Mouse (Mus musculus): ENCODE data around the gene Cux1. TPM values are rescaled to one million over a fixed set of nuclear protein-coding genes. Genes with fewer than 3 reads are reported as not detected.

Cux1 gene
- total RNA-seq, 2 experiments from 2014 or later: 113 to 119 TPM

DNA sequence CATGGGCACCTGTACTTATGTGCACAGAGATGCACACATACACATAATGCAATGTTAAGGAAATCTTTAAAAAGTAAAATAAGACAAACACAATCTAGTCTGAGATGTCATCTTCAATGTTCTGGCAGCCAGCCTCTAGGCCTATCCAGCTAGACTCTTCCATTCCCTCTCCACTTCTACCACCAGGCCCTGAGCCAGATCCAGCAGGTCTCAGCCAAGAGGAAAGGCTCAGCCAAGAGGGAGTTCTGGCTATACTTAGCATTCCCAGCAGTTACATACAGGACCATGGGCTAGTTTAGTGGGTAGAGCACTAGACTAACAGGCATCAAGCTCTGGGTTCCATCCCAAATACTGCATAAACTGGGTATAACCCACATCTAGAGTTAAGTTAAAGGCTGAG, 26.3 kb downstream of the Cux1 start:
- DNase-seq: peak; percentile 91

GRCm38 (mm10) chr5:136540055-136540838, 27.0 kb downstream of the Cux1 start:
- intact Hi-C loops (cut with DNase I): no loop called here
- DNase-seq: peak; percentile 27 to 34

More for the DNA sequence above, 26.3 kb downstream of the Cux1 start:
- intact Hi-C loops (cut with DNase I): no loop called here

- intact Hi-C loops (cut with DNase I): no loop called here
- no peak for DNase-seq
Measured at GRCm38 (mm10) chr5:136536753-136537152, 30.5 kb downstream of the Cux1 start.

GRCm38 (mm10) chr5:136535976-136536725, 31.1 kb downstream of the Cux1 start:
- no peak for DNase-seq
- intact Hi-C loops (cut with DNase I): no loop called here

DNA sequence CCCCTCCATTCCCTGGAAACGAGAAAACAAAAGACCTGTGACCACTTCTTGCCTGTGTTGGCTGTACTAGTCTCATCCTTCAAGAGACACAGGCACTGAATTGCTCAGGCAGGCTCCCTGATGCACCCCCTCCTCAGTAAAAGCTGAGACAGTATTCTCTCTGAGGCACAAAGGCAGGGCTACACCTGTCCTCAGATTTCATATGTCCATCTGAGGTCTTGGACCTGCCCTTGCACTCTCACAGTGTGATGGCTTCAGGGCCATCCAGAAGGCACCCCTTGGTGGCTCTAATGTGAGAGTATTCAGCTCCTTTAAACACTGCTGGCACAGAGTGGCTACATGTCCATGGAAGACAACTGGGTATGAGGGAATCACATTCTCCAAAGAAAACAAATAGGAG, 32.1 kb downstream of the Cux1 start:
- intact Hi-C loops (cut with DNase I): no loop called here
- no peak for DNase-seq

- DNase-seq: no peak
- intact Hi-C loops (cut with DNase I): no loop called here
Measured at GRCm38 (mm10) chr5:136533371-136534276, 33.7 kb downstream of the Cux1 start.

DNA sequence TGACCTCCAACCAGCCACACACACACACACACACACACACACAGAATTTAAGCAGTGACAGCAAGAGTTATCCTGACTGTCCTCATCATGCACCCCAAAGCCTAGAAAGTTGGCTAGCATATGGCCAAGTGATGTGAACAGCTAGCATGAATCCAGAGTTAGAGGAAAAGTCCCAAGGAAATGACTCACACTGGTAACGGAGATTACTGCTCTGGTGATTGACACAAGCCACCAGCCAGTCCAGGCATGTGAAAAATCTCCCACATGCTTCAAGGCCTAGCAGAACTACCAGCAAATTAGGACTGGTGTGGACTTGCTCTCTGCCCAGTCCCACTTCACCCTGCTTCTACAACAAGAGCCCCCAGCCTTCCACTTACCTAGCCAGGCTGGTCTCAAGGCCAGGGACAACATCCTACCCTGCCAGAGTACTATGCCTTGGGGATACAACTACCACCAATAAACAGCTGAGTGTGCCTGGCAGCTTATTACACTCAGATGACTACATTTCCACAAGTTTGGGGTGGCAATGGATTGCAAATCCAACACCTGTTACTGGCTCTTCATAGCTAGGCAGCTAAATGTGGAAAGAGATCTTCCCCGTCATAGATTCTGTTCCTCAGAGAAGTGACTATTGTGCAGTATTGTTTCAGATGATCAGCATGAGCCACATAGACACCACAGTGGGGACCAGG, 35.5 kb downstream of the Cux1 start:
- intact Hi-C loops (cut with DNase I): no loop called here
- DNase-seq: peak; percentile 36 to 47

- intact Hi-C loops (cut with DNase I): no loop called here
- DNase-seq: peak; percentile 53 to 66
Measured at GRCm38 (mm10) chr5:136530931-136531330, 36.4 kb downstream of the Cux1 start.

DNA sequence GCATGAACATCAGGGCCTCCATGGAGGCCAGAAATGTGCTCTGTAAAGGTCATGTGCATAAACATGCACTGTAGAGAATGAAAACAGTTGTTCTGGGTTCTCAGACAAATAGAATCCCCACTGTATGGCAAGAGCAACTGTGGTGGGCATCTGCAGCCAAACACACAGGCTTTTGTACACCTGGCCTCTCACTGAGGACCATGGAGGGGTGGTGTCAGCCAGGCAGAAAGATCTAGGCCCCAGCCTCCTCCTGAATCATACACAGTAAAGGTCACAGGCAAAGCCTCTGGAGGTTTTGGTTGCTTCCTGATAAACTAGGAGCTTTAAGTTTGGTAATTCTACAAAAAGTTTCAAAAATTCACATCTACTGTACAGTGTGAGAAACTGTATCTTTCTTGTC, 38.1 kb downstream of the Cux1 start:
- intact Hi-C loops (cut with DNase I): no loop called here
- no peak for DNase-seq

DNA sequence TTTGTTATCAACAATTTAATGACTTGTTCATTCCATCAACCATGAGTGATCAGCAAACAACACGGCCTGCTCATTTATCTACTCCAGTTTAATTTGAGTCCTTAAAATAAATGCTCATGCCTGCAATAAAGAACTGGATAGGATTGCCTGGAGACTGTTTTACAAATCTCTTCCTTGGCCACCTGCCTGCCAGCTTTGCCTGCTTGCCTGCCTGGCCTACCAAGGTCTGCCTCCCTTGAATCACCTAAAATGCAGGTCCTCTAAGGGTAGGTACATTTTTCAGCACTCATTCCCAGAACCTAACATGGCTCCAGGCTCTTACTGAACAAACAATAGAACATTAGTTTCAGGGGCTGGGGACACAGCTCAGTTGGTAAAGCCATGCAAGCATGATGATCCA, 39.4 kb downstream of the Cux1 start:
- intact Hi-C loops (cut with DNase I): no loop called here

GRCm38 (mm10) chr5:136526545-136526909, 40.8 kb downstream of the Cux1 start:
- no peak for DNase-seq
- intact Hi-C loops (cut with DNase I): no loop called here

More for the DNA sequence above, 39.4 kb downstream of the Cux1 start:
- peak in 1 of 2 experiments; percentile 36 for DNase-seq

- no peak for DNase-seq
- intact Hi-C loops (cut with DNase I): no loop called here
Measured at GRCm38 (mm10) chr5:136525896-136526544, 41.3 kb downstream of the Cux1 start.

DNA sequence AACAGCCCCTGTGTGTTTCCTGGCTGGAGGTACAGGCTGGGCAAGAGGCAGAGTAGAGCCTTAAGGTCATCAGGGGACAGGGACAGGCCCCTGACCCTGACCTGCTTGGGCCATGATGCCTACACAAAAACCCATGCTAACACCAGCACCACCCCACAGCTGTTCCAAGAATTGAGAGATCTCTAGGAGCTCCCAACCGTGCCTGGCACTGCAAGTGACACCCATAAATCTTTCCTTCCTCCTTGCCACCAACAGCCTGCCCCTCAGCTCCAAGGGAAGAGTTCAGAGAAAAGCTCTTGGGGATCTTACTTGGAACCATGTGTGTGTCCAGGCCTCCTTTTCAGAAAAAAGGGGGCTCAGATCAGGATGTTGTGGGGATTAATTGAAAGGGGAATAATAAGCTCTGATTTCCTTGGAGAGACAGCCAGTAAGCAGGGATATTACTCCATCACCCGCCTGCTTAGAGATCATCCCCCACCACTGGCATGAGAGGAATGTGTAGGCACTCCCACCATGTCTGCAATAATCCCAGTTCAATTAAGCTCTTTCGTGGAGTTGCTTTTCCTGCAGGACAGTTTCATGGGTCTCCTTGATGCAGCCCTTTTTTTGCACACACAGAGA, 44.3 kb downstream of the Cux1 start:
- intact Hi-C loops (cut with DNase I): no loop called here
- DNase-seq: no peak

DNA sequence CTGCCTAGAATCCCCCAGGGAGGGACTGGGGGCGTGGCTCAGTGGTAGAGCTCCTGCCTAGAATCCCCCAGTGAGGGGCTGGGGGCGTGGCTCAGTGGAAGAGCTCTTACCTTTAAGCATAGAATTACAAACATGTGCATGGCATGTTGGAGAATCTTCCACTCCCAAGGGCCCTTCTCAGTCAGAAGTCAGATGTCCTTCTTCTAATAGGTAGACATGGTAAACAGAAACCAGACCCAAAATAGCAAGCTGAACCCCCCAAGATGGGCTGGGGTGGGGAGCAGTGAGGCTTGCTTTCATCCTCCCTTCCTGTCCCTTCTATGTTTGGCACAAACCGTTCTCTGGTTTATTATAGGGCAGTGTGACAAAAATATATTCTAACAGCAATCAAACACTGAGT, 45.6 kb downstream of the Cux1 start:
- no peak for DNase-seq
- intact Hi-C loops (cut with DNase I): no loop called here

- intact Hi-C loops (cut with DNase I): no loop called here
- DNase-seq: no peak
Measured at GRCm38 (mm10) chr5:136518648-136519437, 48.4 kb downstream of the Cux1 start.

- no peak for DNase-seq
- intact Hi-C loops (cut with DNase I): no loop called here
Measured at GRCm38 (mm10) chr5:136517510-136517909, 49.8 kb downstream of the Cux1 start.

GRCm38 (mm10) chr5:136516593-136516992, 50.7 kb downstream of the Cux1 start:
- intact Hi-C loops (cut with DNase I): no loop called here
- no peak for DNase-seq

- intact Hi-C loops (cut with DNase I): no loop called here
- no peak for DNase-seq
Measured at GRCm38 (mm10) chr5:136514049-136514677, 53.1 kb downstream of the Cux1 start.

Data from heart, postnatal 10 days (tissue).